Mouse (Mus musculus) ES-Bruce4 (cell line): ENCODE measurements around the gene Sh3bgrl3.

Experiments used
- CTCF ChIP-seq: IDR thresholded peaks from one replicate; pipeline ENCODE4 v1.8.1; 2011; ENCODE audit warnings: low read depth, low read length
- EP300 ChIP-seq: IDR thresholded peaks from 2 replicates; pipeline ENCODE4 v1.6.1; 2011; ENCODE audit warnings: low read depth, low read length; ENCODE audit not compliant: insufficient read depth

- TF ChIP-seq CTCF (no peak), EP300 (no peak)
Measured at GRCm38 (mm10) chr4:134165024-134165423, 36.4 kb upstream of the Sh3bgrl3 start.
